Mouse (Mus musculus) granulocyte monocyte progenitor cell, adult 5-6 weeks (primary cell): ENCODE data around the gene Hjurp. TPM values are rescaled to one million over a fixed set of nuclear protein-coding genes. Genes with fewer than 3 reads are reported as not detected.

Source experiments
- ATAC-seq: replicated peaks from 2 replicates; pipeline ENCODE4 v1.8.0; 2016; ENCODE audit warnings: mild to moderate bottlenecking, moderate TSS enrichment, inconsistent platforms; ENCODE audit not compliant: poor library complexity, severe bottlenecking
- total RNA-seq, 2 experiments: library from RNA; stranded (forward) in 1 of 2; stranded (reverse) in 1 of 2; fragments of 200-712, 200-1000 nt in 1 of 2; fragments of >200 nt in 1 of 2; fragmentation: Nextera tagmentation in 1 of 2; gene quantifications; 2 replicates each; pipeline ENCODE4 v1.2.3; 2014 to 2017

The Hjurp gene
- total RNA-seq, 2 experiments from 2014 or later, result 136 to 142 TPM

DNA sequence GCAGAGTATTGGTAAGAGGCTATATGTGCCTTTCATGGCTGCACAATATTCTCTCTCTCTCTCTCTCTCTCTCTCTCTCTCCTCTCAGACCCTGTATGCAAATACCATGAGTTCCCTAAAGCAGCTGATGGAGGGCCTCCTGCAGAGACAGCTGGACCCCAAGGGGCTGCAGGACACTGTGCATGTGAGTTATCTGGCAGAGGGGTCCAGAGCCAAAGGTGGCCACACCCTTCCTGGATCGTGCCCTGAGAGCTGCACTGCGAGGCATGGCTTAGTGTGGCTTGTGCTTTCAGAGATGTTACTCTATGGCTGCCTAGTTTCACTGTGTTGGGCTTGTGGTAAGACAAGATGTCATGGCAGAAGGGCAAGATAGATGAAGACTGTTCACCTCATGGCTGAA lies 29.8 kb downstream of the Hjurp start:
- no peak for ATAC-seq

DNA sequence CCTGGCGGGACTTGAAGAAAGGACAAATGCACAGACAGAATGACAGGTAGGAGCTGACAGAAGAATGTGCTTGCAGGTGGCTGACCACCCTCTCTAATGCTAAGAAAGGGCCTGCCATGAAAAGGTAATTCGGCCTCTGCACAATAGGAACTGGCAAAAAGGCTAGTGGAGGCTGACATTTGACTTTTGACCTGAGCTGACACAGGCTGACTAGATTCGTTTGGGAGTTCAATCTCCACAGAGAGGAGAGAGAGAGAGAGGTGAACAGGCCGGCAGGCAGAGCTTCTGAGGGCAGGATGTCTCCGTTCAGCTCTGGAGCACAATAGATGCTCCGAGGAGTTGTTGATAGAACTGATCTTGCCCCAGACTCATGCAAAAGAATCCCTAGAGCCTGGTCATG lies 31.0 kb downstream of the Hjurp start:
- no peak for ATAC-seq

GRCm38 (mm10) chr1:88245881-88246280 lies 31.6 kb downstream of the Hjurp start:
- ATAC-seq, result no peak

- ATAC-seq, result no peak
Observed at GRCm38 (mm10) chr1:88243861-88244260, 33.6 kb downstream of the Hjurp start.

- no peak for ATAC-seq
Observed at GRCm38 (mm10) chr1:88240579-88240978, 36.9 kb downstream of the Hjurp start.

- ATAC-seq, result no peak
Observed at GRCm38 (mm10) chr1:88240072-88240471, 37.4 kb downstream of the Hjurp start.

GRCm38 (mm10) chr1:88238771-88239170 lies 38.7 kb downstream of the Hjurp start:
- no peak for ATAC-seq

DNA sequence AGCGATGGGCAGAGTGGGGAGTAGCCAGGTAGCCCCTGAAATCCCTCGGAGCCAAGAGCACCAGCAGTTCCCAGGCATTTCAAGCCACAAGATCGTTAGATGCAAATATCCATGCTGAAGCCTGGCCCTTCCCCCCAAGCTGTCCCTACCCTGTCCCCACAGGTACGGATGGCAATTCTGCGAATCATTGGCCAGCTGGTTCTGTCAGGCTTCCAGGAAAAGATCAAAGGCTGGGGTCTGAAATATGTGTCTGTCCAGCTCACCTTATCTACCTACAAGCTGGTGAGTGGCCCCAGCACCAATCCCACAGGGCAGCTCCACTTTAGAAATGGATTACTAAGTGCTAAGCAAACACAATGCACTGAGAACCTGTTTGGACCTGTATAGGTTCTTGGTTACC lies 40.1 kb downstream of the Hjurp start:
- ATAC-seq, result no peak

- no peak for ATAC-seq
Observed at GRCm38 (mm10) chr1:88235894-88236415, 41.5 kb downstream of the Hjurp start.

- no peak for ATAC-seq
Observed at GRCm38 (mm10) chr1:88235046-88235893, 42.2 kb downstream of the Hjurp start.

- ATAC-seq, result no peak
Observed at GRCm38 (mm10) chr1:88234646-88235045, 42.8 kb downstream of the Hjurp start.

GRCm38 (mm10) chr1:88234248-88234610 lies 43.2 kb downstream of the Hjurp start:
- ATAC-seq, result no peak

- ATAC-seq, result no peak
Observed at GRCm38 (mm10) chr1:88233421-88234247, 43.8 kb downstream of the Hjurp start.

DNA sequence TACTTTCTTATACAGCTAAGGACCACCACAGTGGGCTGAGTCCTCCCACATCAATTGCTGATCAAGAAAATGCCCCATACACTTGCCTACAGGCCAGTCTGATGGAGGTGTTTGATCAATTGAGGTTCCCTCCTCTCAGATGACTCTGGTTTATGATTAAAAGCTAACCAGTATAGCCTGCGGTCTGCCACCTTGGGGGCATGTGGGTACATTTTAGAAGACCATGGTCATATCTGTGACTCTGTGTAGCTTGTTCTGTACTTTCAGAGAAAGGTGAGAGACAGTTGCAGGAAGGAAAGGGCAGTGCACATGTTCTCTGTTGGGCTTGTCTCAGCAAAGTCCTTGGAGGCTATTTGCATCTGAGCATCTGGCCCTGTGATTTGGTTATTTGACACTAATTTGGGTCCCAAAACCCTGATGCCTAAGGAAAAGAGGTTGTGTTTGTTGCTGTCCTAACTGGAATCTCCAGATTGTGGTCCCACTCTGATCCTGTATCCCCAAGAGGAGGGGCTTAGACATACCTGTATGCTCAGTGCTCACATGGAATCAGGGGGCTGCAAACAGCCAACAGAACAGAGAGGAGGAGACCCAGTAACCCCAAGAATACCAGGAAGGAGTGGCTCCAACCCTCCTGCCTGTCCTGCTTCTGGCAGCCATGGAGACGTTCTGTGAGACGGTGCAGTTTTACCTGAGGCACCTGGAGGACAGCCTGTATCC lies 44.6 kb downstream of the Hjurp start:
- no peak for ATAC-seq

DNA sequence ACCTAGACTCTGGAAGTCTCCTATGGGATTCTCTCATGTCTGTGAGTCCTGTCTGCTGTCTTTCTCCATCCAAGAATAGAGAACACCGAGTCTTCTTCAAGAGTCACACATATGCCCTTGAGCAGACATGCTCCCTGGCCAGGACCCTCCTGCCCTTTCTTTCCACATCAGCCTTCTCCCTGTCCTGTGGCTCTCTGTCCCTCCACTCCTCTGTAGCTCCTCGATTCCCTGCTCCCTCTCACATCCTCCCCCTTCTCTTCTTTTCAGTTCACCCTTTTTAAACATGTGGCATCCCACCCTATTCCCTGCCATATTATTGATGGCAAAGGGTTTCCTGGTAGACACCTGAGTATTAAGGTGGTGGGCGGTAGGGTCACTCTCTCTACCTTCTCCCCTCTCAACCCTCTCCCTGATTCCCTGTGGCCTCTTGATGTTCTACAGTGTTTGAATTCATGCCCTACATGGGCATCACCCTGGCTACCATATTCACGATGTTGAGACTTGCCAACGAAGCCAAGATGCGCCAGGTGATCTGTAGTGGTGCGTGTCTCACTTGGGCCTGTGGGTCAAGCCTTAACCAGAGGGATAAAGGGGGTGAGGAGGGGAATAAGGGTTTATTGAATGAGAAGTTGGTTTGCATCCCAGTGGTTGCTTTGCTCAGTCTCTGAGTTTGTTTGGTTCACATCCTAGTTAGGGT lies 45.5 kb downstream of the Hjurp start:
- ATAC-seq, result no peak

DNA sequence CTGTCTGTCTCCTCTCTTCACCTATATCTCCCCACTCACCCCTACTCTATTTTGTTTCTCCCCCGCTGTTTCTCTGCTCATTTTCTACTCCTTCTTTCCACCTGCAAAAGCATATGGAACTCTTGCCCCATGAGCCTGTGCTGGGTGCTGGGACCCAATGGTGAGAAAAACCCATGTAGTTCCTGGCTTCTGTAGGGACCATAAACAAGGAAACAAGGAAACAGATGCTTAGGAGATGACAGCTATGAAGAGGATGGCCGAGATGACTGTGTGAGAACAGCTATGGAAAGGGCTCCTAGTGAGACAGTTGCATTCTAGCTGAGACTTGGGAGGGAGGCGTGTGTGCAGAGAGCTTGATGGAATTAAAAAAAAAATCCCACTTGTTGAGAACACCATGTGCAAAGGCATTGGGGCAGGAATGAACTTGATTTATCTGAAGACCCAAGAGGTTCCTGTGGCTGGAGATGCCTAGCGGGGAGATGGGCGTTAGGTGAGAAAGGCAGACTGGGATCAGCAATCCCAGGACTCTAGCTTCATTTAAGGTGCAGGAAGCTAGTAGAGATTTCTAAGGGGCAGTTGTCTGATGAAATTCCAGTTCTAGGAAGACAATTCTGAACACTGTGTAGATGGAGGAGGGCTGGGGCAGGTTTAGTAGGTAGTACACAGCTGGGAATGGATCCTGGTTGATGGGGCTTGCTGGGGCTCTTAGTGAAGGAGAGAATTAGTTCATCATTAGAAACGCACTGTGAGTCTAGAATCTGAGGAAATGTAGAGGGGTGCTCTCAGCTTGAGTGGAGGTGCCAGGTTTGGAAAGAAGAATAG lies 46.2 kb downstream of the Hjurp start:
- ATAC-seq, result no peak

DNA sequence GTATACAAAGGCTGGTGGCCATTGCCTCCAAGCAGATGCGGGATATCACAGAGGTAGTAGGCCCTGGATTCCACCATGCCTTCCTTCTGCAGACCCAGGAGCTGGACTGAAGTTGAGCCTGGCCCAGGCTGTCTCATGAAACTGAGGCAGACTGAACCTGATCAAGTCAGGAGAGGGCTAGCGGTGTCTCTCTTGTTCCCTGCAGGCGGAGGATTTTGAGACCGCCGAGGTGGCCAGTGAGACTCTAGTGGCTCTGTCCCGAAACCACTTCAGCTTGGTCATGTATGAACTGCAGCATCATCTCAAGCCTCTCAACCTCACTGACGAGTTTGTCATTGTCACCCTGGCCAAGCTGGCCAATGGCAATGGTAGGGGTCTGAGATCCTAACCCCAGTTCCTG lies 47.0 kb downstream of the Hjurp start:
- ATAC-seq, result no peak

DNA sequence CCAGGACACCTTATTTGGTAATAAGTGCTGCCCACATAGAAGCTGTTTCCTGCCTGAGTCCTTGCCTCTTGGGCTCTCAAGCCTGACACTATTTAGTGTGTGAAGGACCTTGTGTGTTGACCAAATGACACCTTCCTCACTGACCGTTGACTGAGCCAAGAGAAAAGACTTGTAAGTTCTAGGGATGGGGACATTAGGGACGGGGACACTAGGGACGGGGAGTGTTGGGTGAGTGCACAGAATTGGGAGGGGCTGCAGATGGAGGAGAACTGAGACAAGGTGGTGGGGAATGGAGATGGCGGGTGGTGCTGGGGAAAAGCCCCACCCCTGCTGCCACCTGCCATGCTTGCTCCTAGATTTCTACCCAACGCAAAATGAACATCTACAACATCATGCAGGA lies 47.4 kb downstream of the Hjurp start:
- ATAC-seq, result no peak

GRCm38 (mm10) chr1:88229566-88229965 lies 47.9 kb downstream of the Hjurp start:
- ATAC-seq, result no peak
